Mouse (Mus musculus): ENCODE measurements around the gene Orai1.
A peak's percentile ranks its signal among the peaks of the same experiment; 100 is the strongest.

The Orai1 gene

DNA sequence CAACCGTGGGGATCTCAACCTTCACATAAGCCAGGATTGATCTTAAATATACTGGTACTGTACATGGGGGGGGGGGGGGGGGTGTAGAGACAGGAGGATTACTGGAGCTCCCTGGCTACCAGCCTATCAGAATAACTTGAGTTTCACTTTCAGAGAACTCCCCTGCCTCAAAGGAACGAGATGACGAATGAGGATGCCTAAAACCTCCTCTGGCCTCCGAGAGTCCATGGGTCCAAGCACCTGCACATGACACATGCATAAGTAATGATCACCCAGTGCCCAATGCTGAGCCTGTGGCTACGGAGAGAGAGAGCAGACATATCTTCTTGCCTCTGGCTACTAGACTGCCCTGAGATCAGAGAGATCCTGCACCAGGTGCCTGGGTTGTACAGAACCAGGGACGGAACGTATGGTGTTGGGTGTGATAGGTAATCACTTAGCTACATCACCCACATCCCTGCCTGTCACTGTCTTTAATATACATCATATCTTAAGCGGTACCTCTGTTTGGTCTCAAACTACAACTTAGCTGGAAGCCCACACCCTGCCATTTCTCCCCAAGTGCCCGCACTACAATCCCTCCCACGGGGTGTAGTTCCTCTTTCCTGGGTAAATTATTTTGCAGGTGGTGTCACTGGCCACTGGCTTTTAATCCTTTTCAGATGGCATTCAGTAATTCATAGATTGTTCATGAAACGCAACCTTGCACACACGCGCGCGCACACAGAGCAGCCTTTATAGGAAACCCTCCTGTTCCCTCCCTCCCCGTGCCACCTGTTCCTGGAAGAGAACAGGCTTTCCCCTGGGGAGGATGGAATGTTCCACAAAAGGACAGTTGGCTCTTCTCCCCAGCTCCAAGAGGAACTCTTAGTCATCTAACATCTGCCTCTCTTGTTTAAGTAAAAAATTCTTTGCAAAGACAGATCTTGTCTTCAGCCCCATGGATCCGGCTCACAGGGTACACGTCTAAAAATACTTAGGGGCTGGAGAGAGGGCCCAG lies 17.4 kb upstream of the Orai1 start:
- no peak for DNase-seq (ENCODE audit: low read depth)

DNA sequence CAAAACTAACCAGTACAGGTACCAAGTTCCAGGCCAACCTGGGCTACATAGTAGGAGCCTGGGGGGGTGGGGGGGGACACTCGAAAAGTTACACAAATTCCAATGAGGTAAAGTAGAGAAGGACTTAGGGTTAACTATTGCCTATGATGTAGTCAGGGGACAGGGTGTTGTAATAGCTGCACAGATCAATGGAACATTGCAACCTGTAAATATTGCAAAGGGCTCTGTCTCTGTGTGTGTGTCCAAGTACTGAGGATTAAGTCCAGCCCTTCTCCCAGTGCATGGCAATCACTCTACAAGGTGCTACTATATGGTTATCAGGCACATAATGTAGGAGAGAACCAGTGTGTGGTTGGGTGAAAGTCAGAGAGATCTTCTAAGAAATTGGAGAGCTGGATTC lies 14.0 kb upstream of the Orai1 start:
- DNase-seq (ENCODE audit: low read depth): no peak

DNA sequence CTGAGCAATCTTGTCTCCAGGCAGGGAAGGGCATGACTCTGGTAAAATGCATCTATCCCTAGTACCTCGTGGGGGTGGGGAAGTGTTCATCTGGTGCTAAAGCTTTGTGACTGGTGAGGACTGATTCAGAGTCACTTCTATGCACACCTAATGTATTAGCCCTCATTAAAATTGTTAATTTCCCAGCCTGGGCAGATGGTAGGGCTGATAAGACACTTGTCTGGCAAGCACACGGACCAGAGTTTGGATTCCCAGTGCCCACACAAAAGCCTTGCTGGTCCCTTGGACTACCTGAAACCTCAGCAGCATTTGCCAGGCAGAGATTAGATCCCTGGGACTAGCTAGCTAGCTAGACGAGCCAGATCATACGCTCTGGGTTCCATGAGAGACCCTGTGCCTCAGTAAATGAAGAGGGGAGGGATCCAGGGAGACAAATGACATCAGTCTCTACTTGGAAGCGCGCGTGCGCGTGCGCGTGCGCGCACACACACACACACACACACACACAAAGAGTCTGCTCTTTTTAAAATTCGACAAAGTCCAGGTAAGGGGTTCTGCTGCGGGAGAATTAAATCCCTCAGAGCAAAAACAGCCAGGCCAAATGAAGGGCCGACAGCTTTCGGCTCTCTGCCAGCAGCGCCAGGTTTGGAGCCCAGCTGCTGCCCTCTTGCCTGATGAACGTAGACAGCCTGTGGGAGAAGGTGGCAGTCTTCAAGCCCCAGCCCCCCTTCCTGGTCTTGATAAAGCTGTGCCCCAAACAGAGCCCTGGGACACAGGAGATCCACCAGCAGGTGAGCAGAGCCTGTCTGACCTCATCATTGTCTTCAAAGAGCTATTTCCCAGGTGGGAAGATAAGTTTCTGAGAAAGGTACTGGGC lies 8.9 kb upstream of the Orai1 start:
- DNase-seq (ENCODE audit: low read depth): no peak

DNA sequence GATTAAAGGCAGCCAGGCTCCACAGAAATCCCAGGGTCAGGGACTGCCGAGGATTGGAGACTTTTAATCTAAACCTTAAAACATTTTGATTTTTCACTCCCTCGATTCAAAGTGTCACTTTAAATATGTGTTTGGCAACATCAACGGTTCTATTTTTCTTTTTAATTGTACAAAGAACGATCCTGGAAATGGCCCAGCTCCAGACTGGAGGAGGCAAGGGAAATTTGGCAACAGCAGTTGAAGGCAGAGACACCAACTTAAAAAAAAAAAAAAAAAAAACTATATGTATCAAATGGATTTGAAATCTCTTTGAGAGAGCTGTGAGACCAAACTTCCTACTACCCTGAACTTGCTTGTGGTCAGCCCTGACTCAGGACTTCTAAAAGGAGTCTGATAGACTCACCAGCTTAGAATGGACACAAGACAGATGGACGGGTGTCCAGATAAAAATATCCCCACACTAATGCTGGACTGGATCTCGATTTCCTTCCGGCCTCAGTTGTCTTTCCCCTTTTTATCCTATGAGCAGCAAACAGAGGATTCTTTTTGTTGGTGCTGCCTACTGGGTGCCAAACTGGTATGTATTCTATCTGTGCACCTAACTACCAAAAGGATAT lies 5.9 kb upstream of the Orai1 start:
- DNase-seq (ENCODE audit: low read depth): no peak

DNA sequence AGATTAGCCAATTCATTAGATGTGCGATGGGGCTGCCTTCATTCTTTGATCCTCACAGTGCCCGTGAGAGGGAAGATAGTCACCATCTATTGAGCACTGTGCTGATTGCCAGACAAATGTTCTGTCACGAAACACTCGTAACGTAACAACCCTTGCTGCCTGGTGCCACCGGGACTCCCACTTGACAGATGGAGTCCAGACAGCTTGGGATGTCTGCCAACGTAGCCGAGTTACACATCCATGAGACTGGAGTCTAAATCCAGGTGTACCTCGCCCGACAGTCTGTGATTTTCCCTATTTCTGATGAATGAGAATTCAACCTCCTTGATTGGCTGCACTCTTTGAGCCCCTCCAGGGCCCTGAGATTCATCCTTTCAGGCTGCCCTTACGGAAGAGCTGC lies 5.0 kb upstream of the Orai1 start:
- no peak for DNase-seq (ENCODE audit: low read depth)

DNA sequence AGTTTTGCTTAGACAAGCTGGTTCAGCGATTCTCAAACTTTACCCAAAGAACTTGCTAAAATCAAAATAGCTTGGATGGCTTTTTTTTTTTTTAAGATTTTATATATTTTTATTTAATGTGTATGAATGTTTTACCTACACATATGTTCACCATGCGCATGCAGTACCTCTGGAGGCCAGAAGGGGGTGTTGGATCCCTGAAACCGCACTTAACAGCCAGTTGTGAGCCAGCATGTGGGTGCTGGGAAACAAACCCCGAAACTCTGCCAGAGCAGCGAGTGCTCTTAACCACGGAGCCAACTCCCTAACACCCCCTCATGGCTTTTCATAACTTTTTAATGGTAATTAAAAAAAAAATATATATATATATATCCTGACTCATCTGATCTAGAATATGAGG lies 4.1 kb upstream of the Orai1 start:
- peak; percentile 52 for DNase-seq (ENCODE audit: low read depth)

DNA sequence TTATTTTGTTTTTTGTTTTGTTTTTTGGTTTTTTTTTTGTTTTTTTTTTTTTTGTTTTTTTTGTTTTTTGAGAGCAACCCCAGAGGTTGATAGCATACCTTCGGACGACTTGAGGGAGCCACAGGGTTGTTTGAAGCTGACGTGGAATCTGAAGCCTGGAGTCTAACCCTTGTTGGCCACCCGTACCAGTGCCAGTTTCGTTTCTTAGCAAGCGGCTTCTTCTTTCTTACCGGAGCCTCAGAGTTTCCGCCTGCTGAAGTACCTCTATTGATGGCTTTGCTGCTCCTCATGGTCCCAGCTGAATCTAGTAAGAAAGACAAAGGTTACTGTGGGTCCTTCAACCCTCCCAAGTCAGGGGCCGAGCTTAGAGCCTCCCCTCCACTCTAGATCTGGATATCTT lies 3.2 kb upstream of the Orai1 start:
- no peak for DNase-seq (ENCODE audit: low read depth)

DNA sequence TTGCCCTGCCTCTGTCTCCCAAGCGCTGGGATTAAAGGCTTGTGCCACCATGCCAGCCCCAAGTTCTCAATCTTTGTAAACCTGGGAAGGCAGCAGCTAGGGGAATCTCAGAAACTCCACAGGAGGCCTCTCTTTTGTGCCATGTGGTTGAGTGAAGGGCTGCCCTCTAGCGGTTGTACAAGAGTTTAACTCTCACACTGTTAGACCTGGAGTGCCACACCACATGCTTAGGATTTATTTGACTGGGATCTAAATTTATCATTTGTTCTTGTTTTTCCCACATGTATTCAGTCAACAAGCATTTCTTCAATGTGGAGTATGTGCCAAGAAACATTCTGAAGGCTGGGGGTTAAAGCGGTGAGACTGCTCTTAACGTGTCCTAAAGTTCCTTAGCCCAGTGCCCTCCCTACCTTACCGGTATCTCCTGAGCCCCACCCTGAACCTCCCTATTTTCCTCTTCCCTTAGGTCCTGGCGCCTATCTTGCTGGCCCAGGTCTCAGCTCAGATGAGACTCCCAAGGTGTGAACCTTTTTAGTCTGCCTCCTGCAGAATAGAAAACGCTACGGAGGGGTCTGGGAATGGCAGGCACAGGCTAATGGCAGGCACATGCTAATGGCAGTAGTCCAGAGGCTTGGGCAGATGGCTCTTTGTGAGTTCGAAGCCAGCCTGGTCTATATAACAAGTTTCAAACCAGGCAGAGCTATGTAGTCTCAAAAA lies 1.1 kb upstream of the Orai1 start:
- DNase-seq (ENCODE audit: low read depth): peak; percentile 86

DNA sequence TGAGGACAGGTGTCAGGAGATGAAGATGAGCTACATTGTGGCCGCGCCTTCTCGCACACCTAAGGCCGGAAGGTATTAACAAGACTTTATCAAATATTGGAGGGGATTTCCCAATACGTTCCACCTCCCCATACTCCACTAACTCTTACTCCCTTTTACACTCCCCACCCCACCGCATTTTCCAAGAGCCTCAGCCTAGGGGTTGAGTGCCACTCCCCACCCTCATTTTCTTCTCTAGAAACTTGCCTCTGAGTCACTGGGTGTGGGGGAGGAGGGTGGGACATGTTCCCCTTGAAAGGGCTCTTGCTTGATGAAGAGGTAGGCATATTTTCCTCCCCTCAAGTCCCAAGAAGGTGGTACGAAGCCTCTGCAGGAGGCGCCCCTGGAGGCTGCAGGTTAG lies 1.0 kb downstream of the Orai1 start:
- DNase-seq (ENCODE audit: low read depth): peak; percentile 77

DNA sequence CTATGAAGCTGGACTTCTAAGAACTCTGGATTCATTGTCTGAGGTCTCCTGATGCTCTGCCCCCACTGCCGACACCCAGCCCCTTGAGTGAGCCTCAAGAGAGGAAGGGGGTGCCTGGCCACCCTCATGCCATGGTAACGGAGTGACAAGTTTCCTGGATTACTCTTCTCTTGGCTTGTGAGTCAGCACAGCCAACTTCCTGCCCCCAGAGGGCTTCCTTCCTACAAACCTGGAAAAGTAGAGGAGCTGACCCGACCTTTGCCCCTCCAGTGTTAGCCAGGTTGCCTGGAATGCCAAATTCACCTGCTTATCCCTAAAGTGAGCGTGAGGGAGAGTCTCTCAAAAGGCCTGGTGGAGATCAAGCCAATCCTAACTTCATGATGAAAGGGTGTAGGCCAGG lies 2.6 kb downstream of the Orai1 start:
- DNase-seq (ENCODE audit: low read depth): peak; percentile 48

DNA sequence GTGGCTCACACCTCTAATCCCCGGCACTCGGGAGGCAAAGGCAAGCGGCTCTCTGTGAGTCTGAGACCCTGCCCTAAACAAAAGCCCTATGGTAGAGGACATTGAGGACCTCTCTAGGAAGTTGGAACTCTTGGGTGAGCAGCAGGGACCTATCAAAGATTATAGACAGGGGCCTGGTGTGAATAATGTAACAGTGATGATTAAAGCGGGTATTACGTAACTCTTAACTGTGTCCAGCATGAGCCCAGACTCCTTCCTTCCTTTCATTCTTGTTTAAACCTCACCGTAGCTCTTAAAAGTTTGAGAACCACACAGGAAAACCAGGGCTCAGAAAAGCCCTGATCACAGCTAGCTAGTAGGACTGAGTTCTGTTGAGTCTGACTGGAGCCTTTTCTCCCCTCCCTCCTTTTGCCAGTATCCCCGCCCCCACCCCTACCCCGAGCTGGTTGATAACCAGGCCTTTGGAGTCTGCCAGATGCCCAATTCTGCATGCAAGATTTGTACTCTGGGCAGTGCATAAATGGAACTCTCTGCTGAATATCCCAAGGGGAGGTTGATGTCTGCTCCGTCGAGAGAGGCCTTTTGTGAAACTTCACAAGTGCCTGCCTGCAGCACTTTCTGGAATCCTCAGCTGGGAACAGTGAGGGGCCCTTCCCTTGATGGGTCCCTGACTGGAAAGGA lies 4.6 kb downstream of the Orai1 start:
- DNase-seq (ENCODE audit: low read depth): peak; percentile 55

DNA sequence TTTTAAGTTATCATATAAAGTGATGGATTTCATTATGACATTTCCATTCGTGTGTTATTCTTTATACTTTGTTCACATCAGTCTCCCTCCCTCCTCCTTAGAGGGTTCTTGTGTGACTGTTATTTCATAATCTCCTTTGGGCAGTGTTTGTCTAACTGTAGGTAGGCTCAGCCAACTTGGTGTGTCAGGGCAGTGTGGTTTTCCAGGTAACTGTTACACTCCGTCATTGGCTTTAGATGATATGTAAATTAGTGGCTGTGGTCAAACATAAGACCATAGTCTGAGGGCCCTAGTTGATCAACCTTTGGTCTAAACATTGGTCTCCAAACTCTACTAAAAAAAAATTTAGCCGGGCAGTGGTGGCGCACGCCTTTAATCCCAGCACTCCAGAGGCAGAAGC lies 5.6 kb downstream of the Orai1 start:
- no peak for DNase-seq (ENCODE audit: low read depth)

DNA sequence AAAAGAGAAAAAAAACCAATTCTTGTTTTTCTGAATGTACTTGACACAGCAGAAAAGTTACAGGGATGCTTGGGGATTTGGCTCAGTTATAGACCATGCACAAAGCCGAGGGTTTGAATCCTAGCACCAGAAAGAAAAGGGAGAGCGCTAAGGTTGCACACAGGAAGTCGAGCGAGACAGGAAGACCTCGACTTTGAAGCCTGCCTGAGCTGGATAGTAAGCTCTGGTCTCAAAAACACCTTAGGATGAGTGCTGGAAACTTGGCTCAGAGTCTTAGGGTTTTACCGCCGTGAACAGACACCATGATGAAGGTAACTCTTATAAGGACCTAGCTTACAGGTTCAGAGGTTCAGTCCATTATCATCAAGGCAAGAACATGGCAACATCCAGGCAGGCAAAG lies 6.6 kb downstream of the Orai1 start:
- DNase-seq (ENCODE audit: low read depth): peak; percentile 74

DNA sequence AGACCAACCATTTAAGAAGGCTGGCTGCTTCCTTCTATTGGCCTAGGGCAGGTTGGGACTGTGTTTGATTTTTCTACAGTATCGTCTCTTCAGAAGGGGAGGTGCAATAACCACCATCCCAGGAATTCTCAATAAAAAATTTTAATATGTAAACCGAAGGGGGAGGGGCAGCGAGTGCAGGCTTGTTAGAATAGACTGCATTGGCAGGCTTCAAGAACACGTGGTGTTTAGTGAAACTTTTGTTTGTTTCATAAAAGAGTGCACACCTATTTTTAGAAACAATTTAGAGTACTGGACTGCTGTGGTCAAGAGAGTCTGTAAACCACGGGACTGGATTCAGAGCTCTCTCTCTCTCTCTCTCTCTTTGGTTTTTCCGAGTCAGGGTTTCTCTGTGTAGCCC lies 8.2 kb downstream of the Orai1 start:
- DNase-seq (ENCODE audit: low read depth): no peak

DNA sequence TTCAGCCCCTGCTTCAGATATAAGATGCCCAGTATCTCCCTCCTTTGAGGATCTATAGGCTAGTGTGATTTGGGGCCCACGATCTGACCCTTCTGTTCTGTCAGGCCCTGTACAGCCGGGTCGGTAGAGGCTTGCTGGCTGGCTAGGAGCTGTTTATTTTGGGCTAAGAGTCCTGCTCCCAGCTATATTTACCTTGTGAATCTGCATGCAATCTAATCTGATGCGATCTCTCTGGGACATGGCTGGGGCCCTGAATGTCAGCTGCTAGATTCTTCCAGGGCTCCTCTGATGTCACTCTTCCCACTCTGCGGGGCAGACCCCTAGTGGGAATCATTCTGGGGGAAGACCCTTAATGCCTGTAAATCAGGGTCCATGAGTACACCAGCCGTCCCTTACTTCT lies 9.4 kb downstream of the Orai1 start:
- no peak for DNase-seq (ENCODE audit: low read depth)

DNA sequence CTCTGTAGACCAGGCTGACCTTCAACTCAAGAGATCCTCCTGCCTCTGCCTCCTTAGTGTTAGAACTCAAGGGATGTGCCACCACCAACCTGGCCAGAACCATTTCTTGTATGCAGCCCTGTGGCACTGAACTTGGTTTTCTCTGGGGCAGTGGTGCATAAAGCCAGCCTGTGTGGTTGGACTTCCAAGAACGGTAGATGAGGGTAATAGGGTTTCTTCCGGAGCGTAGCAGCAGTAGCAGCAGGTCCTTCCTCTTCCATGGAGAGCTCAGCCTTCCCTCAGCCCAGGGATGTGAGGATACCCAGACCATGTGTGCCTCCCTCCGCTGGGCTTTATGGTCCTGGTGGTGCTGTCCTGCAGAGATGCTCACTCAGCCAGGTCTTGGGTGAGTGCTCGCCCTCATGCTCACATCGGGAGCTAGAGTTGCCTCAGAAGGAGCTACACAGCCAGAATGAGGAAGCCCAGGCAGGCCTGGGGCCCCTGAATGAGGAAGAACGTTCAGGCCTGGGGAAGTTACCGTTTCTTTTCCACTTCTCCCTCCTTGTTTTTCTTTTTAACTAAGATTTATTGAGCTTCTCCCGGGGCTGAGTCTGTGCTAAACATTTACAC lies 10.2 kb downstream of the Orai1 start:
- no peak for DNase-seq (ENCODE audit: low read depth)

DNA sequence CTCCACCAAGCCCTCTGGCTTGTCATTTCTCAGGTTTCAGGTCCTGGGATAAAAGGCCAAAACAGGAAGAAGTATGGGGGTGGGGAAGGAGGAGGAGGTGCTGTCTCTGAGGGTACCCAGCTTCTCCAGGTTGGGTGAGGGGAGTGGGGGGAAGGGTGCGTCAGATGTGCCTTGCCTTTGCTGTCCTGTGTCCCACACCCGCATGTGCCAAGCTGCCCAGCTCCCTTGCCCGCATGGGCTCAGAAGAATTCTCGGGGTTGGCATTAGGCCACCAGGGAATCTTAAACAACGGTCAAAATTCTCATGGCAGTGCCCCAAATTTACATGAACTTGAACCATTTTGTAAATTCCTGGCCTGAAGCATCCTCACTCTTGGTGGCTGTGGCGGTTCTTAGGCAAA lies 11.5 kb downstream of the Orai1 start:
- DNase-seq (ENCODE audit: low read depth): no peak

DNA sequence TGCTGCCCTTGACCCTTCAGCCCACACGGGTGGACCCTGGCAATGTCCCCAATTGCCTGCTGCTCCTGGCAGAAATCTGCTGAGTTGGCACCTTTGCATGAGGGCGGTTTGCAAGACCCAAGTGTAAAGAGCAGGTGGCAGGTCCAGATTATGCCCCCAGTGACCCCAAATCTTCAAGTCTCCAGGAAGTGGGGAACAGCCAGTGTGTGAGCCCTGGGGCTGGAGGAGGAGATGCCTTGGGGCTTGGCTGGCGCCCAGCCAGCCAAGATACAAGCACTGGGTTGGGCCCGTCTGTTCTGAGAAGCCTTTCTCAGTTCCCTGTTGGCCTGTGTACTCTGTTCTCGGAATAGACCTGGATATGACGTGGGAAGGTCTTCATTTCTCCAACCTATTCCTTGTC lies 12.6 kb downstream of the Orai1 start:
- DNase-seq (ENCODE audit: low read depth): no peak

DNA sequence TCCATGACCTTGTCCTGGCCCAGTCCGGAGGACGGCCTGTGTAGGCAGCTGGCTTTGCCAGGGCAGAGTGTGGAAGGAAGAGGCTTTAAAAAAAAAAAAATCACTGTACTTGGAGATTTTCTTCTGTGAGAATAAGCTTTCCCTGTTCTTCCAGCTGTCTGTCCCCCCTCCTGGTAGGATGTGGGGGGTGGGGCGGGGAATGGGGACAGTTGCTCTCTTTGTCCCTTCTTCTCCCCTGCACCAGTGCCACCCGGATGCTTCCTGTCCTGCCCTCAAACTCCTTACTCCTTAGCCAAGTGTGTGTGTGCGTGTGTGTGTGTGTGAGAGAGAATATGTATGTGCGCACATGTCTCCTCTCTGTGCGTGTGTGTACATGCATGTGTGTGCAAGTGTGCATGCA lies 14.9 kb downstream of the Orai1 start:
- DNase-seq (ENCODE audit: low read depth): no peak

DNA sequence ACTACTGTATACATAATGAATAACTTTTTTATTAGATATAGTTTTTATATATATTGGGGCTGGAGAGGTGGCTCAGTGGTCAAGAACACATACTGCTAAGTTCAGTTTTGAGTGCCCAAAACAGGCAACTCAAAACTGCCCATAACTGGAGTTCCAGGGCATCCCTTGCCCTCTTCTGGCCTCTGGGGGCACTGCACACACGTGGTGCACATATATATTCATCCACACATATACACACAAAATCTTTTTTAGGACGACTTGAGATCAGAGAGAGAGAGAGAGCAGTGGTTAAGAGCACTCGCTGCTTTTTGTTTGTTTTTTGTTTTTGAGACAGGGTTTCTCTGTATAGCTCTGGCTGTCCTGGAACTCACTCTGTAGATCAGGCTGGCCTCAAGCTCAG lies 16.4 kb downstream of the Orai1 start:
- no peak for DNase-seq (ENCODE audit: low read depth)

DNA sequence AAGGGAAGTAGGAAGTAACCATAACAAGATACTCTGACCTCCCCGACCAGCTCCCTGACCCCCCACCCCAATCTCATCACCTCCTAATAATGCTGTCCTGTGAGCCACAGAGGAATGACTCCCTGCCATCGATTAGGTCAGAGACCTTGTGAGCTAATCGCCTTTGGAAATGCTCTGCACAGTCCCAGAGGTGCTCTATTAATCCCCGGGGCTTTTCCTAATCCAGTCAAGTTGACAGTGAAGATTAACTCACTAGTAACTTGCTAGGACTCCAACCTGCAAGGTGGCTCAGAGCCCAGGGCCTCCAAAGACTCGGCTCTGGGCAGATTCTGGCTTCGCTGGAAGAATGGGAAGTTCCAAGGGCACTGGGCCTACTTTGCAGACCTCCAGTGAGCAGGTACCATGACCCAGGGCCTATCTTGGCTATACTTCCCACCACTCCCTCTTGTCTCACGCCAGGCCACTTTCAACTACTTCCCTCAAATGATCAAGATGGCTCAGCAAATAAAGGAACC lies 18.8 kb downstream of the Orai1 start:
- DNase-seq (ENCODE audit: low read depth): no peak
